Mouse (Mus musculus): ENCODE data around the gene Slc41a2.

Slc41a2 gene

GRCm38 (mm10) chr10:83320396-83320795, 17.3 kb downstream of the Slc41a2 start:
- no peak for DNase-seq (ENCODE audit: low spot score in 2 of 2)

- no peak for DNase-seq (ENCODE audit: low spot score in 2 of 2)
Observed at GRCm38 (mm10) chr10:83313033-83313432, 24.6 kb downstream of the Slc41a2 start.

GRCm38 (mm10) chr10:83310356-83310755, 27.3 kb downstream of the Slc41a2 start:
- DNase-seq (ENCODE audit: low spot score in 2 of 2) = no peak

- DNase-seq (ENCODE audit: low spot score in 2 of 2) = no peak
Observed at GRCm38 (mm10) chr10:83301687-83302086, 36.0 kb downstream of the Slc41a2 start.

- DNase-seq (ENCODE audit: low spot score in 2 of 2) = no peak
Observed at GRCm38 (mm10) chr10:83301054-83301453, 36.6 kb downstream of the Slc41a2 start.

- no peak for DNase-seq (ENCODE audit: low spot score in 2 of 2)
Observed at GRCm38 (mm10) chr10:83297017-83297416, 40.7 kb downstream of the Slc41a2 start.

- peak in 1 of 2 experiments; percentile 34 for DNase-seq (ENCODE audit: low spot score in 2 of 2)
Observed at GRCm38 (mm10) chr10:83294746-83295145, 42.9 kb downstream of the Slc41a2 start.

GRCm38 (mm10) chr10:83293352-83293751, 44.3 kb downstream of the Slc41a2 start:
- no peak for DNase-seq (ENCODE audit: low spot score in 2 of 2)

- no peak for DNase-seq (ENCODE audit: low spot score in 2 of 2)
Observed at GRCm38 (mm10) chr10:83291731-83292130, 46.0 kb downstream of the Slc41a2 start.

GRCm38 (mm10) chr10:83287828-83288227, 49.9 kb downstream of the Slc41a2 start:
- no peak for DNase-seq (ENCODE audit: low spot score in 2 of 2)

- DNase-seq (ENCODE audit: low spot score in 2 of 2) = no peak
Observed at GRCm38 (mm10) chr10:83286399-83286798, 51.3 kb downstream of the Slc41a2 start.

- DNase-seq (ENCODE audit: low spot score in 2 of 2) = peak; percentile 8 to 9
Observed at GRCm38 (mm10) chr10:83285724-83286256, 51.9 kb downstream of the Slc41a2 start.

- DNase-seq (ENCODE audit: low spot score in 2 of 2) = no peak
Observed at GRCm38 (mm10) chr10:83284916-83285315, 52.8 kb downstream of the Slc41a2 start.

GRCm38 (mm10) chr10:83266731-83267130, 71.0 kb downstream of the Slc41a2 start:
- DNase-seq (ENCODE audit: low spot score in 2 of 2) = peak; percentile 26 to 61

- no peak for DNase-seq (ENCODE audit: low spot score in 2 of 2)
Observed at GRCm38 (mm10) chr10:83266241-83266640, 71.4 kb downstream of the Slc41a2 start.

GRCm38 (mm10) chr10:83264680-83265079, 73.0 kb downstream of the Slc41a2 start:
- DNase-seq (ENCODE audit: low spot score in 2 of 2) = no peak

- no peak for DNase-seq (ENCODE audit: low spot score in 2 of 2)
Observed at GRCm38 (mm10) chr10:83264056-83264455, 73.6 kb downstream of the Slc41a2 start.

- no peak for DNase-seq (ENCODE audit: low spot score in 2 of 2)
Observed at GRCm38 (mm10) chr10:83261264-83261663, 76.4 kb downstream of the Slc41a2 start.

- no peak for DNase-seq (ENCODE audit: low spot score in 2 of 2)
Observed at GRCm38 (mm10) chr10:83251377-83251776, 86.3 kb downstream of the Slc41a2 start.

GRCm38 (mm10) chr10:83248036-83248435, 89.6 kb downstream of the Slc41a2 start:
- DNase-seq (ENCODE audit: low spot score in 2 of 2) = no peak

GRCm38 (mm10) chr10:83245720-83246119, 92.0 kb downstream of the Slc41a2 start:
- no peak for DNase-seq (ENCODE audit: low spot score in 2 of 2)

GRCm38 (mm10) chr10:83244131-83244530, 93.6 kb downstream of the Slc41a2 start:
- no peak for DNase-seq (ENCODE audit: low spot score in 2 of 2)

- DNase-seq (ENCODE audit: low spot score in 2 of 2) = peak; percentile 8 to 24
Observed at GRCm38 (mm10) chr10:83242106-83242686, 95.5 kb downstream of the Slc41a2 start.

GRCm38 (mm10) chr10:83234391-83234790, 103.3 kb downstream of the Slc41a2 start:
- DNase-seq (ENCODE audit: low spot score in 2 of 2) = no peak

All from frontal cortex, postnatal 36 days (tissue).